Mouse (Mus musculus) v-Abl transformed pro-B cells (cell line): Measurements from ENCODE around the gene Ahdc1.

ENCODE experiments used
- in situ Hi-C, 2 experiments: fragments of 400-800 bp; cut with MboI; formaldehyde crosslinking; loops; one replicate each; pipeline ENCODE4 v1.15.1; 2025; ENCODE audit not compliant: unreplicated experiment in 2 of 2

The Ahdc1 gene

GRCm38 (mm10) chr4:133112175-133112838 lies 101.2 kb downstream of the Ahdc1 start:
- in situ Hi-C loops, result no loop called here

GRCm38 (mm10) chr4:133113351-133113882 lies 102.4 kb downstream of the Ahdc1 start:
- in situ Hi-C loops, result no loop called here

GRCm38 (mm10) chr4:133114762-133115161 lies 103.7 kb downstream of the Ahdc1 start:
- in situ Hi-C loops, result no loop called here

GRCm38 (mm10) chr4:133115721-133116429 lies 104.8 kb downstream of the Ahdc1 start:
- in situ Hi-C loops, result no loop called here

GRCm38 (mm10) chr4:133116756-133117470 lies 105.9 kb downstream of the Ahdc1 start:
- in situ Hi-C loops, result no loop called here

- in situ Hi-C loops, result no loop called here
These were observed 106.7 kb downstream of the Ahdc1 start for GRCm38 (mm10) chr4:133117556-133118411.

GRCm38 (mm10) chr4:133118775-133119375 lies 107.8 kb downstream of the Ahdc1 start:
- in situ Hi-C loops, result no loop called here

- in situ Hi-C loops, result no loop called here
These were observed 108.5 kb downstream of the Ahdc1 start for GRCm38 (mm10) chr4:133119579-133119978.

GRCm38 (mm10) chr4:133120833-133121321 lies 109.8 kb downstream of the Ahdc1 start:
- in situ Hi-C loops, result no loop called here

- in situ Hi-C loops, result no loop called here
These were observed 110.4 kb downstream of the Ahdc1 start for GRCm38 (mm10) chr4:133121416-133121815.

GRCm38 (mm10) chr4:133121974-133122637 lies 111.0 kb downstream of the Ahdc1 start:
- in situ Hi-C loops, result no loop called here

GRCm38 (mm10) chr4:133127079-133127478 lies 116.0 kb downstream of the Ahdc1 start:
- in situ Hi-C loops, result loop anchor here (5.0 kb wide), 2 partner anchors 35 to 50 kb away; no protein-coding TSS in a partner anchor
